Mouse (Mus musculus): ENCODE data around the gene Furin.

DNA sequence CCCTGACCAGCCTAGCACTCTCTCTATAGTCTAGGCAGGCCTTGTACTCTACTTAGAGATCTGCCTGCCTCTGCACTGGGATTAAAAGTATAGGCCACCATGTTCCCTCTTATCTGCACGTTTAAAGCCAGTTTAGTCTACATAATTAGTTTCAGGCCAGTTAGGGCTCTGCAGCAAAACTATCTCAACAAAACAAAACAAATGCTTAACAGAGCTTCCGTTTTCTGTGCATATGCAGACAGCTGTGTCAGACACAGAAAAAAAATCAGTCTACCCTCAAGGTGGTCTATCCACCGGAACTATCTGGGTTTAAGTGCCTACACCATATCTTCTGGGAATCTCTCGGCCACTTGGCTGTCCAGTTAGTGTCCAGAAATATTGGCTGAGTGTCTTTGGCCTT, 31.9 kb downstream of the Furin start:
- TF ChIP-seq MYC (IDR thresholded peaks at IDR 0.05; ENCODE audit: low read depth, low read length) = no peak
- no peak for TF ChIP-seq RAD21 (IDR thresholded peaks at IDR 0.05; ENCODE audit: low read depth, low read length)
- TF ChIP-seq CTCF (IDR thresholded peaks at IDR 0.05 in 2 of 3, conservative IDR thresholded peaks at IDR 0.05 in 1 of 3; ENCODE audit: control insufficient read depth in 1 of 3, insufficient read depth in 1 of 3, low read depth in 2 of 3, low read length in 3 of 3, poor library complexity in 1 of 3, severe bottlenecking in 1 of 3) = no peak
- no peak for TF ChIP-seq POLR2A (IDR thresholded peaks at IDR 0.05; ENCODE audit: control insufficient read depth in 1 of 2, insufficient read depth in 1 of 2, low read depth in 1 of 2, low read length in 2 of 2, poor library complexity in 1 of 2)
- no peak for TF ChIP-seq UBTF (IDR thresholded peaks at IDR 0.05; ENCODE audit: borderline replicate concordance, insufficient read depth, low read depth, low read length)
- no peak for TF ChIP-seq MEF2A (IDR thresholded peaks at IDR 0.05; ENCODE audit: extremely low read depth, insufficient replicate concordance, low read depth, low read length, poor library complexity, severe bottlenecking)
- TF ChIP-seq USF1 (IDR thresholded peaks at IDR 0.05; ENCODE audit: low read depth, low read length) = no peak
- peak; percentile 56; the same call in 1 of the 2 replicates for TF ChIP-seq TBP (IDR thresholded peaks at IDR 0.05; ENCODE audit: low read depth, low read length)
- no peak for TF ChIP-seq CHD2 (IDR thresholded peaks at IDR 0.05; ENCODE audit: low read length)
- TF ChIP-seq EP300 (IDR thresholded peaks at IDR 0.05; ENCODE audit: low read depth in 1 of 2, low read length in 2 of 2) = peak; percentile 37 to 59
- no peak for TF ChIP-seq POLR2AphosphoS2 (IDR thresholded peaks at IDR 0.05; ENCODE audit: low read length)

All from MEL (cell line).